Mouse (Mus musculus) cerebellum, adult 11 months (tissue): ENCODE measurements around the gene Gm20388.

ENCODE experiments used
- DNase-seq: peaks from one replicate; pipeline ENCODE4 v3.0.0; 2022

Gene Gm20388

GRCm38 (mm10) chr8:121424600-121424999, 1514.0 kb downstream of the Gm20388 start:
- no peak for DNase-seq

GRCm38 (mm10) chr8:121431499-121431898, 1520.9 kb downstream of the Gm20388 start:
- DNase-seq = no peak

GRCm38 (mm10) chr8:121433466-121433865, 1522.8 kb downstream of the Gm20388 start:
- DNase-seq = no peak

- no peak for DNase-seq
These were observed 1526.0 kb downstream of the Gm20388 start for GRCm38 (mm10) chr8:121436656-121437055.

- no peak for DNase-seq
These were observed 1526.9 kb downstream of the Gm20388 start for GRCm38 (mm10) chr8:121437506-121437905.

- peak; percentile 47 for DNase-seq
These were observed 1527.5 kb downstream of the Gm20388 start for GRCm38 (mm10) chr8:121438111-121438510.

GRCm38 (mm10) chr8:121439351-121439750, 1528.7 kb downstream of the Gm20388 start:
- DNase-seq = peak; percentile 52

GRCm38 (mm10) chr8:121443361-121443760, 1532.7 kb downstream of the Gm20388 start:
- DNase-seq = no peak

GRCm38 (mm10) chr8:121444521-121444920, 1533.9 kb downstream of the Gm20388 start:
- DNase-seq = peak; percentile 19

GRCm38 (mm10) chr8:121445027-121445471, 1534.4 kb downstream of the Gm20388 start:
- DNase-seq = no peak

GRCm38 (mm10) chr8:121446133-121446532, 1535.5 kb downstream of the Gm20388 start:
- DNase-seq = no peak

GRCm38 (mm10) chr8:121446862-121447261, 1536.2 kb downstream of the Gm20388 start:
- no peak for DNase-seq

- DNase-seq = no peak
These were observed 1539.6 kb downstream of the Gm20388 start for GRCm38 (mm10) chr8:121450211-121450610.

- DNase-seq = no peak
These were observed 1540.9 kb downstream of the Gm20388 start for GRCm38 (mm10) chr8:121451404-121452076.

- no peak for DNase-seq
These were observed 1544.1 kb downstream of the Gm20388 start for GRCm38 (mm10) chr8:121454737-121455136.

GRCm38 (mm10) chr8:121461192-121461591, 1550.6 kb downstream of the Gm20388 start:
- DNase-seq = no peak

GRCm38 (mm10) chr8:121462092-121462491, 1551.5 kb downstream of the Gm20388 start:
- DNase-seq = no peak

- no peak for DNase-seq
These were observed 1557.7 kb downstream of the Gm20388 start for GRCm38 (mm10) chr8:121468083-121469071.

- DNase-seq = no peak
These were observed 1563.7 kb downstream of the Gm20388 start for GRCm38 (mm10) chr8:121474161-121474897.

- DNase-seq = no peak
These were observed 1564.2 kb downstream of the Gm20388 start for GRCm38 (mm10) chr8:121474898-121475284.

GRCm38 (mm10) chr8:121477851-121478547, 1567.4 kb downstream of the Gm20388 start:
- DNase-seq = no peak

GRCm38 (mm10) chr8:121479144-121479543, 1568.5 kb downstream of the Gm20388 start:
- DNase-seq = no peak
